Mouse (Mus musculus) leukemia stem cell, adult 10-12 weeks (primary cell): ENCODE results near the gene Lmod3. TPM values are rescaled to one million over a fixed set of nuclear protein-coding genes. Genes with fewer than 3 reads are reported as not detected.

Experiments used
- polyA plus RNA-seq: library from polyadenylated mRNA; stranded (reverse); fragments of >175 nt; gene quantifications from 2 replicates; pipeline ENCODE4 v1.2.3, GENCODE M21; 2012; ENCODE audit warnings: low replicate concordance

The Lmod3 gene
- polyA plus RNA-seq = not detected in 2 replicates

DNA sequence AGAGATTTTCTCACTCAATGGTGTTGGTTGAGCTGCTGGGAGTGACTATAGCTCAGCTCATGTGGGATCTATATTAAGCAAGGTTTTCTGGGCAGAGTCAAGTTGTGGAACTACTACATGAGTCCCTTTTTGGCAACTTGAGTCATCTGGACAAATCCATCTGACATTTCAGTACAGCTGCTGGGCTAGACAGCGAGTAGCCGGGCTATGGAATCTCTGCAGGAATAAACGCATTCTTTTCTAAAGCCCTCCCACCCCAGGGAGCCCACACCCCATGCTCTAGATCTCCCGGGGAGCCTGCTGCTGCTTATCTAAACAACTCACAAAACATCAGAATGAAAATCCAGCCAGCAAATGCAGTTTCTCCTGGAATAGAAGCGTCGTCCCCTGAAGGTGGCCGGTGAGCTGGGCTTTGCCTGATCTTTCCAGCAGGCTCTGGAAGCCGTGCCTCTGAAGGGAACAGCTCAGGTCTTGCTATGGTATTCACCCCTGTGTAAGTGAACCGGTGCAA lies at the start of gene Lmod3:
Gene Lmod3 (minus strand): TSS at position 49 of the 511 bp plus-strand sequence.

DNA sequence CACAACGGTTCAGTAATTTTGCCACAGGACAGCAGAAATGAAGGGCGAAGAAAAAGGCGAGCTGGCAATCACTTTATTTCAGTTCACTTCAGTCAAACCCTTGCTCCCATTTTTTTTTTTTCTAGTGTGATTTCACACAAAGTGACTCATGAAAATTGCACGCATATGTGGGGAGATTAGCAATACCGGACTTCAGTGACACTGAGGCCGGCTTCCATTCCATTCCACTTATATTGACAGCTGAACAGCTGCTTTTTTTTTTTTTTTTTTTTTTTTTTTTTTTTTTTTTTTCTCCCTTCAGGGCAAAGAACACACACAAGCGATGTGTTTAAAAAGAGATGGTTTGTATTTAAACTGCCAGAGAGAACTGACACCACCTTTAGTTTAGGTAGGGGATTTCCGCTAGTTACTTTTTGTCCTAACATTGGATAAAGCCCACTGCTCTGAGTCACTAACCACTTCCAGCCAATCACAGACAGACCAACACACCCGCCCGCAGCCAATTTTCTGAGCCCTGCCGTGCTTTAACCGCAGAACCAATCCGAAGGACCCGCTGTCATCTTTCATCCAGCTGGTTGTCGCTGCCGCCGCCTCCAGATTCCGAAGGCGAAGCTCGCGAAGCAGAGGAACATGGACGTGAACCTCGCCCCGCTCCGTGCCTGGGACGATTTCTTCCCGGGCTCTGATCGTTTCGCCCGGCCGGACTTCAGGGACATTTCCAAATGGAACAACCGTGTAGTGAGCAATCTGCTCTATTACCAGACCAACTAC lies 42.2 kb downstream of the Lmod3 start, which contains the start of gene Arl6ip5:
Gene Arl6ip5 (plus strand): TSS at position 499 of the 771 bp plus-strand sequence.

DNA sequence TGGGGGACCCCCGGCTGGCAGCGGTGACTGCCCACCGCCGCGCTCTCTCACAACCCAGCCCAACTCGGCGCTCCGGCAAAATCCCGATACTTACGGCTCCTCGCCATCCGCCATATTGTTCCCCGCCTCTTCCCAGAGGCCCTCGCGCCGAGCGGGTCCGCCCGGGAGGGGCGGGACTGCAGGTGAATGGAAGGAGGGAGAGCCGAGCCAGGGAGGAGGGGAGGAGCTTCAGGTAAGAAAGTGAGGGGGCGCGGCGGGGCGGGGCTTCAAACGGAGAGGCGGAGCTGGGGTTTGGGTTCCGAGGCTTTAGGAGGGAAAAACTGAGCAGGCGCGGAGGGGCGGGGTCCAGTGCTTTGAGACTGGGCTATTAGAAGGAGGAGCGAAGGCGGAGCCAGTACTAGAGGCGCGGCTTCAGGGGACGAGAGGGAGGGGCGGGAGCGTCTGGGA lies 47.1 kb downstream of the Lmod3 start, which contains the start of gene Uba3:
Gene Uba3 (minus strand): TSS at position 209 of the 447 bp plus-strand sequence.

Other genes starting within 250 kb of the Lmod3 start
- gene Fam19a4, start 192.3 kb downstream of the Lmod3 start, polyA plus RNA-seq = not detected in 2 replicates
- gene Eogt, start 103.6 kb downstream of the Lmod3 start, polyA plus RNA-seq = 0.47 and 2.3 TPM in 2 replicates
- 5.3 and 10.3 TPM in 2 replicates for gene Tmf1, start 73.6 kb downstream of the Lmod3 start, polyA plus RNA-seq
- 20.6 and 22.9 TPM in 2 replicates for gene Uba3, start 47.1 kb downstream of the Lmod3 start, polyA plus RNA-seq
- gene Arl6ip5, start 42.1 kb downstream of the Lmod3 start, polyA plus RNA-seq = 6.5 and 41.0 TPM in 2 replicates